Mouse (Mus musculus) stomach, postnatal 0 days (tissue): ENCODE data around the gene Eif4e1b.

Experiments
- CTCF ChIP-seq: IDR thresholded peaks from 2 replicates; pipeline ENCODE4 v1.5.1; 2016; ENCODE audit warnings: antibody characterized with exemption, low read depth, mild to moderate bottlenecking, moderate library complexity
- EP300 ChIP-seq: optimal IDR thresholded peaks from 2 replicates; pipeline ENCODE3; 2016; ENCODE audit warnings: antibody characterized with exemption

DNA sequence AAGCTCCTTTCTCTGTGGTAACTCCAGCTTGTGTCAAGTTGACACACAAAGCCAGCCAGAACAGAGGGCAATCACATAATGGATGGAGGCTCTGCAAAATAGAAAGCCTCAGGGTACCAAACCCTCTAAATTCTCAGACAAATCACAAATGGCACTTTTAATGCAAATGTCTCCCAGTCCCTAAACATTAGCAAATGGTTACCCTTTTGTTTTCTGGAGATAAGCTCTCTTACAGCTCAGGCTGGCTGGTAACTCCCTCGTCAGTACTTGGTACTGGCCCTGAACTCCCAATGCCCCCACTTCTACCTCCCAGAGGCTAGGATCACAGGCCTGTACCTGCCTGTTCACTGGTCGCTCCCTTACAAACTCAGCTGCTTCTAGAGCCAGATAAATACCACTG is 563 bp upstream of the Eif4e1b start:
- TF ChIP-seq CTCF (no peak), EP300 (no peak)
